Mouse (Mus musculus): ENCODE data around the gene Zp1.

GRCm38 (mm10) chr19:10947219-10947618 is 26.8 kb upstream of the Zp1 start:
- TF ChIP-seq ZC3H11A (IDR thresholded peaks at IDR 0.05; ENCODE audit: borderline replicate concordance, low read depth, low read length), result no peak
- TF ChIP-seq MAFK (IDR thresholded peaks at IDR 0.05; ENCODE audit: insufficient read depth, low read depth, low read length), result no peak
- no peak for TF ChIP-seq HCFC1 (IDR thresholded peaks at IDR 0.05; ENCODE audit: borderline replicate concordance, insufficient read depth, low read length)
- TF ChIP-seq CHD2 (IDR thresholded peaks at IDR 0.05; ENCODE audit: low read depth, low read length), result no peak
- TF ChIP-seq ZNF384 (IDR thresholded peaks at IDR 0.05; ENCODE audit: low read depth, low read length), result no peak

All from ES-E14 (cell line).